Mouse (Mus musculus): ENCODE measurements around the gene Wrap53. TPM values are rescaled to one million over a fixed set of nuclear protein-coding genes. Genes with fewer than 3 reads are reported as not detected.
A peak's percentile ranks its signal among the peaks of the same experiment; 100 is the strongest.

The Wrap53 gene
- polyA plus RNA-seq, 1 experiment from 2014 or later = 17.9 TPM

- DNase-seq (ENCODE audit: low spot score) = no peak
- Histone ChIP-seq H3K36me3 (ENCODE audit: insufficient read depth, low read length) (peaks cover 33% of the 10 kb centered on the region), H3K4me2 (ENCODE audit: low read length) (no peak overlapping the region), H3K4me3 (replicated peaks; ENCODE audit: low read depth, low read length) (no peak overlapping the region), H3K9me3 (replicated peaks; ENCODE audit: low read length) (no peaks in the 10 kb centered on the region), H3K27ac (no peak overlapping the region), H3K4me1 (replicated peaks; ENCODE audit: insufficient read depth, low read length) (0 out of 2 replicates have a peak, but pooled peaks cover 3% of the 10 kb centered on the region), H3K9ac (ENCODE audit: low read depth, low read length) (no peak overlapping the region), H3K27me3 (ENCODE audit: insufficient read depth, low read length) (no peaks in the 10 kb centered on the region)
- no peak; the same call in 1 of the 2 replicates for TF ChIP-seq CTCF (IDR thresholded peaks at IDR 0.05; ENCODE audit: low read depth)
- ATAC-seq (replicated peaks; ENCODE audit: low FRiP score, low read depth) = no peak
- 76% methylated on average over 7 of the region's 7 CpGs for WGBS
These were observed 5.8 kb upstream of the Wrap53 start for GRCm38 (mm10) chr11:69585718-69586325.

DNA sequence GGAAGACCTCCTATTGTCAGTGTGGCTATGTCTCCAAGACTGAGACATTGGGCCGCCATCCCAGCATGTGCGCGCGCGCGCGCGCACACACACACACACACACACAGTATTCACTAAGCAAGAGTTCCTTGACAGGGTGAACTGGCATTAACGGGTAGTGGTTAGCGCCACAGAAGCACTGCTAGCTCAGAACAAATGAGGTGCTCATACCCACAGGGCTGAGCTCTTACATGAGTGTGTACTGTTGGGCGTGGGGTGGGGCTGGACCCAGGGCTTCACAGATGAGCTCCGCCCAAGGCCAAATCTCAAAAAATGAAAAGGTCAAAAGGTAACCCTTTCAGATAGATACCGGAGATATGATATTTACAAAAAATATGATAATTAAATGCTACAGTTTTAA is 4.9 kb upstream of the Wrap53 start:
- H3K27me3 ChIP-seq (ENCODE audit: insufficient read depth, low read length) = no peaks in the 10 kb centered on the region
- WGBS = 95% methylated on average over 13 of the region's 13 CpGs
- ATAC-seq (replicated peaks; ENCODE audit: low FRiP score, low read depth) (no peak), DNase-seq (ENCODE audit: low spot score) (no peak)
- TF ChIP-seq CTCF (IDR thresholded peaks at IDR 0.05; ENCODE audit: low read depth) = no peak
- no peak overlapping the region for H3K27ac ChIP-seq
- no peak overlapping the region for H3K9ac ChIP-seq (ENCODE audit: low read depth, low read length)
- H3K9me3 ChIP-seq (replicated peaks; ENCODE audit: low read length) = no peaks in the 10 kb centered on the region
- no peak overlapping the region for H3K4me2 ChIP-seq (ENCODE audit: low read length)
- 0 out of 2 replicates have a peak, but pooled peaks cover 3% of the 10 kb centered on the region for H3K4me1 ChIP-seq (replicated peaks; ENCODE audit: insufficient read depth, low read length)
- H3K36me3 ChIP-seq (ENCODE audit: insufficient read depth, low read length) = peaks cover 29% of the 10 kb centered on the region
- H3K4me3 ChIP-seq (replicated peaks; ENCODE audit: low read depth, low read length) = no peak overlapping the region

DNA sequence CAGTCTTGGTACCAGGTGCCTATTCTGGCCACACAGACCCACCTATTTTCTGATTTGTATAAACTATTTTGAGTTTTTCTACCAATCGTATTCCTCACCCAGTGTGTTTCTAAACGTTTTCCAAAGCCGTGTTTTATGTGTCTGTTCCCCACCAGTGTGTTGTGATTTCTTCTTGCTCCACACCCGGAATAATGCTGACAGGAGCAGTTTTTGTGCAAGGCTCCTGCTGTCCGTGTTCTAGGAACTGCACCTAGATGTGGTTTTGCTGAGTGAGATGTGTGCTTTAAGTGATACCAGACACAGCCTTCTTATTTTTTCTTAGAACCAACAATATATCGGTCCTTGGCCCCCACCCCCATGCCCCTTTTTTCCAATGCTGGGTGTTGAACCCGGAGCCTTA is 4.0 kb upstream of the Wrap53 start:
- no peak for TF ChIP-seq CTCF (IDR thresholded peaks at IDR 0.05; ENCODE audit: low read depth)
- no peak overlapping the region for H3K4me3 ChIP-seq (replicated peaks; ENCODE audit: low read depth, low read length)
- H3K4me2 ChIP-seq (ENCODE audit: low read length) = no peak overlapping the region
- H3K9ac ChIP-seq (ENCODE audit: low read depth, low read length) = no peak overlapping the region
- peaks cover 20% of the 10 kb centered on the region for H3K36me3 ChIP-seq (ENCODE audit: insufficient read depth, low read length)
- 78% methylated on average over 7 of the region's 7 CpGs for WGBS
- H3K27me3 ChIP-seq (ENCODE audit: insufficient read depth, low read length) = no peaks in the 10 kb centered on the region
- no peak for ATAC-seq (replicated peaks; ENCODE audit: low FRiP score, low read depth)
- 0 out of 2 replicates have a peak, but pooled peaks cover 3% of the 10 kb centered on the region for H3K4me1 ChIP-seq (replicated peaks; ENCODE audit: insufficient read depth, low read length)
- DNase-seq (ENCODE audit: low spot score) = no peak
- H3K9me3 ChIP-seq (replicated peaks; ENCODE audit: low read length) = no peaks in the 10 kb centered on the region
- H3K27ac ChIP-seq = no peak overlapping the region

DNA sequence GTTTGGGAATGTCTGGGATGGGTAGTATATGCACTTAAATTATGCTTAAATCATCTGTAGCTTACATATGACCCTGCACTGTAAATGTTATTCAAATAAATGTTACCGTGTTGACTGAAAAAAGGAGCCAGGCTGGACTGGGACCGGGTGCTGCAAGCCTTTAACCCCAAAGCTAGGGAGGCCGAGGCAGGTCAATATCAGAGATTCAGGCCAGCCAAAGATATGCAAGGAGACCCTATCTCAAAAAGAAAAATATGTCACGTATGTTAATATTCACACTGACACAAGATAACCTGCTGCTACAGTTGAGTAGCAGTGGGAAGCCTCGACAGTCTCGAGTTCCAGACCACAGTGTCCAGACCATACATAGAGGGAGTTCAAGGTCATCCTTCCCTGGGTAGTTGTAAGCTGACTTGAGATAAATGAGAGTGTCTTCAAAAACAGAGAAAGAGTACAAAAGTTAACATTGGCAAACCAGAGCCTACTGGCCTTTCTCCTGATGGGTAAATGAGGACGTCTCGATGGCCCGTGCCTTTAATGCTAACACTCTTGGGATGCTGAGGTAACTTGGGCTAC is 2.3 kb upstream of the Wrap53 start:
- no peaks in the 10 kb centered on the region for H3K9me3 ChIP-seq (replicated peaks; ENCODE audit: low read length)
- ATAC-seq (replicated peaks; ENCODE audit: low FRiP score, low read depth) (no peak), DNase-seq (ENCODE audit: low spot score) (no peak)
- H3K4me3 ChIP-seq (replicated peaks; ENCODE audit: low read depth, low read length) = 0 out of 2 replicates have a peak overlapping the region, but pooled peaks have one; percentile 88
- WGBS = 57% methylated on average over 9 of the region's 9 CpGs
- peak overlapping the region; percentile 80 for H3K4me2 ChIP-seq (ENCODE audit: low read length)
- H3K4me1 ChIP-seq (replicated peaks; ENCODE audit: insufficient read depth, low read length) = peaks cover 17% of the 10 kb centered on the region; the same call in 1 of the 2 replicates
- no peak for TF ChIP-seq CTCF (IDR thresholded peaks at IDR 0.05; ENCODE audit: low read depth)
- H3K27me3 ChIP-seq (ENCODE audit: insufficient read depth, low read length) = no peaks in the 10 kb centered on the region
- no peak overlapping the region for H3K9ac ChIP-seq (ENCODE audit: low read depth, low read length)
- peaks cover 3% of the 10 kb centered on the region; the same call in 1 of the 2 replicates for H3K36me3 ChIP-seq (ENCODE audit: insufficient read depth, low read length)
- no peak overlapping the region for H3K27ac ChIP-seq

DNA sequence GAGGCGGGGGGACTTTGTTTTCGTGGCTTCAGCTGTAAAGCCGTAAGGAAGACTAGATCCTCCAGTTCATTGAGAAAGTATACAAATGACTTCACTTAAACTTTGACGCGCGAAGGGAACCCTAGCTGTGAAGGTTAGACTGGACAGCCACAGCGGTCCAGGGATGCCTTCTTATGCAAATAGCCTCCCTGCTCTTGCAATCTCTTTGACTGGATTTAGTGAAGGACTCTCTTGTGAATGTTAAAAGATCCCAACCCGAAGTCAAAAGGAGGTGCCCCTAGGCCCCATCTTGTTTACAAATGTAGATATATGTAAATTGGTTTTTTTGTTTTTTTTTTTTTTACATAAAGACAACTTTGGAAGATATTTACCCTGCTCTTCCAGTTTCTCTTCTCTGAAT is 1.8 kb upstream of the Wrap53 start:
- ATAC-seq (replicated peaks; ENCODE audit: low FRiP score, low read depth) = no peak
- Histone ChIP-seq H3K4me3 (replicated peaks; ENCODE audit: low read depth, low read length) (peak overlapping the region; percentile 88), H3K4me1 (replicated peaks; ENCODE audit: insufficient read depth, low read length) (peaks cover 17% of the 10 kb centered on the region; the same call in 1 of the 2 replicates), H3K4me2 (ENCODE audit: low read length) (peak overlapping the region; percentile 80), H3K27me3 (ENCODE audit: insufficient read depth, low read length) (no peaks in the 10 kb centered on the region), H3K9ac (ENCODE audit: low read depth, low read length) (peak overlapping the region; percentile 88), H3K9me3 (replicated peaks; ENCODE audit: low read length) (no peaks in the 10 kb centered on the region), H3K36me3 (ENCODE audit: insufficient read depth, low read length) (no peaks in the 10 kb centered on the region), H3K27ac (peak overlapping the region; percentile 99)
- TF ChIP-seq CTCF (IDR thresholded peaks at IDR 0.05; ENCODE audit: low read depth) = no peak
- DNase-seq (ENCODE audit: low spot score) = peak; percentile 48
- 1% methylated on average over 8 of the region's 8 CpGs for WGBS

- no peaks in the 10 kb centered on the region for H3K27me3 ChIP-seq (ENCODE audit: insufficient read depth, low read length)
- peak overlapping the region; percentile 88 for H3K4me3 ChIP-seq (replicated peaks; ENCODE audit: low read depth, low read length)
- no peaks in the 10 kb centered on the region for H3K36me3 ChIP-seq (ENCODE audit: insufficient read depth, low read length)
- H3K4me1 ChIP-seq (replicated peaks; ENCODE audit: insufficient read depth, low read length) = peaks cover 17% of the 10 kb centered on the region; the same call in 1 of the 2 replicates
- no peaks in the 10 kb centered on the region for H3K9me3 ChIP-seq (replicated peaks; ENCODE audit: low read length)
- DNase-seq (ENCODE audit: low spot score) (peak; percentile 98), ATAC-seq (replicated peaks; ENCODE audit: low FRiP score, low read depth) (peak; percentile 83)
- TF ChIP-seq CTCF (IDR thresholded peaks at IDR 0.05; ENCODE audit: low read depth) = 0 out of 2 replicates have a peak, but pooled peaks have one; percentile 1
- H3K27ac ChIP-seq = peak overlapping the region; percentile 99
- WGBS = under 1% methylated on average over 36 of the region's 36 CpGs
- peak overlapping the region; percentile 88 for H3K9ac ChIP-seq (ENCODE audit: low read depth, low read length)
- peak overlapping the region; percentile 80 for H3K4me2 ChIP-seq (ENCODE audit: low read length)
These were observed 1.2 kb upstream of the Wrap53 start for GRCm38 (mm10) chr11:69581147-69581688.
